Comparison of ENCODE assay signal across 8 mouse cellular contexts in genomic region chr14:79301466-79301875, GRCm38 (mm10). TPM values are rescaled to one million over a fixed set of nuclear protein-coding genes. Genes with fewer than 3 reads are reported as not detected.
DNase-seq lines count a peak whose midpoint lies in the region; ATAC-seq lines count a peak whose summit lies in the region.

Gene Rgcc, minus strand, starts transcription at chr14:79301645.

- H3K4me1 ChIP-seq in forebrain, embryonic 11.5 days (replicated peaks; ENCODE audit: control insufficient read depth, insufficient read depth, low read length): peaks cover 17% of the 10 kb centered on the region
- H3K4me1 ChIP-seq in heart, embryonic 15.5 days (replicated peaks): peaks cover 13% of the 10 kb centered on the region
- peaks cover 81% of the 10 kb centered on the region for H3K4me1 ChIP-seq in liver, embryonic 12.5 days

- WGBS in forebrain, embryonic 11.5 days: under 1% methylated on average over 34 of the region's 34 CpGs
- WGBS in heart, embryonic 15.5 days: under 1% methylated on average over 34 of the region's 34 CpGs
- WGBS in liver, embryonic 12.5 days (ENCODE audit: insufficient replicate concordance): 1% methylated on average over 34 of the region's 34 CpGs

- H3K36me3 ChIP-seq in forebrain, embryonic 11.5 days (ENCODE audit: control insufficient read depth, insufficient read depth, low read length): no peaks in the 10 kb centered on the region
- H3K36me3 ChIP-seq in heart, embryonic 15.5 days: no peaks in the 10 kb centered on the region
- peaks cover 36% of the 10 kb centered on the region for H3K36me3 ChIP-seq in liver, embryonic 12.5 days
- no peaks in the 10 kb centered on the region for H3K36me3 ChIP-seq in splenic B cell, adult 2 months (ENCODE audit: control insufficient read depth, insufficient read depth, low read length, poor library complexity, severe bottlenecking)

- DNase-seq in CD8-positive naive resting alpha-beta T cell, adult 2 months (ENCODE audit: low read depth in 2 of 2, low spot score in 2 of 2): peak; percentile 99 to 100
- peak; percentile 92 for DNase-seq in c-Kit-positive CD71-positive TER-119-negative erythroid progenitor cells, embryonic 14.5 days (ENCODE audit: low read depth)
- peak; percentile 99 for DNase-seq in forebrain, embryonic 11.5 days (ENCODE audit: low spot score)
- DNase-seq in kidney, postnatal 14 days: peak; percentile 96
- DNase-seq in naive thymus-derived CD4-positive, alpha-beta T cell, adult 2 months (ENCODE audit: low read depth): peak; percentile 100
- DNase-seq in splenic B cell, adult 2 months (ENCODE audit: low read depth, low spot score): peak; percentile 98

- no peaks in the 10 kb centered on the region for H3K9me3 ChIP-seq in forebrain, embryonic 11.5 days (ENCODE audit: control insufficient read depth, low read length)
- no peaks in the 10 kb centered on the region for H3K9me3 ChIP-seq in heart, embryonic 15.5 days (replicated peaks)
- no peaks in the 10 kb centered on the region for H3K9me3 ChIP-seq in liver, embryonic 12.5 days (replicated peaks)

- no peak within 1 kb of the TSS for H3K27ac ChIP-seq in forebrain, embryonic 11.5 days (ENCODE audit: low read depth, low read length)
- H3K27ac ChIP-seq in heart, embryonic 15.5 days: 0 out of 2 replicates have a peak within 1 kb of the TSS, but pooled peaks have one; percentile 14
- peak within 1 kb of the TSS; percentile 92 for H3K27ac ChIP-seq in liver, embryonic 12.5 days

- peak within 1 kb of the TSS; percentile 77 for H3K9ac ChIP-seq in forebrain, embryonic 11.5 days (ENCODE audit: low read length)
- peak within 1 kb of the TSS; percentile 66 for H3K9ac ChIP-seq in heart, embryonic 15.5 days
- peak within 1 kb of the TSS; percentile 98 for H3K9ac ChIP-seq in liver, embryonic 12.5 days

- peak; percentile 96 for ATAC-seq in forebrain, embryonic 11.5 days (replicated peaks; ENCODE audit: low FRiP score)
- ATAC-seq in heart, embryonic 15.5 days (replicated peaks; ENCODE audit: insufficient number of reproducible peaks, insufficient read depth, low FRiP score, low read depth): peak; percentile 93
- peak; percentile 96 for ATAC-seq in liver, embryonic 12.5 days

- H3K4me3 ChIP-seq in forebrain, embryonic 11.5 days (ENCODE audit: low read depth, low read length): peak within 1 kb of the TSS; percentile 63
- peak within 1 kb of the TSS; percentile 62 for H3K4me3 ChIP-seq in heart, embryonic 15.5 days
- H3K4me3 ChIP-seq in liver, embryonic 12.5 days: peak within 1 kb of the TSS; percentile 90

- H3K4me2 ChIP-seq in forebrain, embryonic 11.5 days (ENCODE audit: low read depth, low read length, severe bottlenecking): peak within 1 kb of the TSS; percentile 99
- H3K4me2 ChIP-seq in heart, embryonic 15.5 days: peak within 1 kb of the TSS; percentile 98
- peak within 1 kb of the TSS; percentile 80 for H3K4me2 ChIP-seq in liver, embryonic 12.5 days

- H3K27me3 ChIP-seq in forebrain, embryonic 11.5 days (ENCODE audit: control insufficient read depth, insufficient read depth, low read length): no peaks in the 10 kb centered on the region
- H3K27me3 ChIP-seq in heart, embryonic 15.5 days: 0 out of 2 replicates have a peak, but pooled peaks cover 11% of the 10 kb centered on the region
- H3K27me3 ChIP-seq in liver, embryonic 12.5 days (replicated peaks): peaks cover 3% of the 10 kb centered on the region; the same call in 1 of the 2 replicates
- no peaks in the 10 kb centered on the region for H3K27me3 ChIP-seq in splenic B cell, adult 2 months (ENCODE audit: control insufficient read depth, insufficient read depth, low read length, poor library complexity, severe bottlenecking)

RNA-seq across cellular contexts. Expression of gene Rgcc, which starts in this region (rescaled TPM):
- polyA plus RNA-seq in forebrain, embryonic 11.5 days (2014; fragmentation: Nextera tagmentation; extraction: Ambion mirVana): 72.4 and 75.8 TPM in 2 replicates
- 23.8 and 57.0 TPM in 2 replicates for polyA plus RNA-seq in heart, embryonic 15.5 days (2015; fragmentation: Nextera tagmentation; extraction: Ambion mirVana)
- polyA plus RNA-seq in liver, embryonic 12.5 days (2016; fragmentation: Nextera tagmentation; extraction: Ambion mirVana): 302 and 307 TPM in 2 replicates
